Mouse (Mus musculus) liver, embryonic 11.5 days (tissue): ENCODE measurements at regions not wholly inside any gene's neighbourhood (a gene's known extent, or its start where the extent isn't known, plus 50 kb on each side); places are given as distances from the start of the nearest gene placed in this dataset.

Experiments
- ATAC-seq: fragments of 200-750 bp; cut with Nextera tagmentation; replicated peaks from 2 replicates; pipeline ENCODE4 v1.8.0; 2017; ENCODE audit warnings: moderate number of reproducible peaks, mild to moderate bottlenecking, moderate TSS enrichment, moderate library complexity; ENCODE audit not compliant: low FRiP score
- DNase-seq: peaks from one replicate; pipeline ENCODE4 v3.0.0-alpha.2; 2017; ENCODE audit warnings: low spot score
- H3K27ac ChIP-seq: fragments of 300-500 bp; sonication (generic); 2 replicates; pipeline ENCODE4 v1.5.1; 2014; ENCODE audit warnings: mild to moderate bottlenecking, low read depth, low read length, control low read depth
- H3K27me3 ChIP-seq: fragments of 300-500 bp; sonication (generic); replicated peaks from 2 replicates; pipeline ENCODE4 v1.6.1; 2014; ENCODE audit warnings: low read length, mixed read lengths; ENCODE audit not compliant: control insufficient read depth, insufficient read depth
- H3K36me3 ChIP-seq: fragments of 300-500 bp; sonication (generic); 2 replicates; pipeline ENCODE4 v1.6.1; 2014; ENCODE audit warnings: mild to moderate bottlenecking, low read length, moderate library complexity, mixed read lengths; ENCODE audit not compliant: control insufficient read depth, insufficient read depth
- H3K4me1 ChIP-seq: fragments of 300-500 bp; sonication (generic); replicated peaks from 2 replicates; pipeline ENCODE4 v1.6.1; 2014; ENCODE audit warnings: low read length, mixed read lengths; ENCODE audit not compliant: control insufficient read depth, insufficient read depth
- H3K4me2 ChIP-seq: fragments of 300-500 bp; sonication (generic); 2 replicates; pipeline ENCODE4 v1.6.1; 2014; ENCODE audit warnings: mild to moderate bottlenecking, control low read depth, moderate library complexity
- H3K4me3 ChIP-seq: fragments of 300-500 bp; sonication (generic); 2 replicates; pipeline ENCODE4 v1.5.1; 2014; ENCODE audit warnings: low read depth, low read length, control low read depth
- H3K9ac ChIP-seq: fragments of 300-500 bp; sonication (generic); 2 replicates; pipeline ENCODE4 v1.6.1; 2014; ENCODE audit warnings: low read depth, low read length, control low read depth
- H3K9me3 ChIP-seq: fragments of 300-500 bp; sonication (generic); 2 replicates; pipeline ENCODE4 v1.6.1; 2016; ENCODE audit warnings: low read length, inconsistent platforms, mixed read lengths; ENCODE audit not compliant: control insufficient read depth
- WGBS: fragments of 180-500 bp; shearing (Covaris S2); extraction: QIAGEN DNeasy Blood & Tissue Kit; methylation state at CpG from one replicate; pipeline ENCODE4 v1.1.7; 2014; 5-methylcytosine and 5-hydroxymethylcytosine counted together

DNA sequence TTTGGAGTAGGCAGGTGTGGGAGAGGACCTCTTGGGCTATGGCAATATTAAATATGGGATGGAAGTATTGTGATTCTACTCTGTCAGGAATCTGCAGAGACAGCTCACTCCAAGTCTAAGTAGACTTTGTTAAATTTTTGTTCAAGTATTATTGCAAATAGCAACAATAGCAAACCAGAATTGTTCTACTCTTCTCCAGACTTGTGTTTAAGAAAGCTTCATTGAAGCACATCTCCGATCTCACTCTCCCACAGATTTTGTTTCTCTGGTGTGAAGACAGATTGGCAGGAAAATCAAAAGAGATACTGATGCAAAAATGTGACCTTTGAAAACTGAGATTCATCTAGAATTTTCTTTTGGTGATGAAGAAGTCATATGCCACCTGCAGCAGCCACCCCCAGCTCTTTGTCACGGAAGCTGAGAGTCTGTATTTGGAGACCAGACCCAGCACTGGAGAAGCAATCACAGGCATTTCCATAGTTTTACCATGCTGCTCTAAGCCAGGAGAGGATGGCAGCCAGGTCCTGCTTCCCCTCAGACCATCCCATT lies 70.2 kb upstream of the Zfp280d start:
- H3K27me3 ChIP-seq: no peaks in the 10 kb centered on the region
- DNase-seq (no peak), ATAC-seq (no peak)
- no peak overlapping the region for H3K27ac ChIP-seq
- no peak overlapping the region for H3K4me3 ChIP-seq
- no peaks in the 10 kb centered on the region for H3K36me3 ChIP-seq
- no peaks in the 10 kb centered on the region for H3K9me3 ChIP-seq
- H3K4me2 ChIP-seq: no peak overlapping the region
- no peaks in the 10 kb centered on the region for H3K4me1 ChIP-seq
- WGBS: 89% methylated on average over 2 of the region's 2 CpGs
- no peak overlapping the region for H3K9ac ChIP-seq

DNA sequence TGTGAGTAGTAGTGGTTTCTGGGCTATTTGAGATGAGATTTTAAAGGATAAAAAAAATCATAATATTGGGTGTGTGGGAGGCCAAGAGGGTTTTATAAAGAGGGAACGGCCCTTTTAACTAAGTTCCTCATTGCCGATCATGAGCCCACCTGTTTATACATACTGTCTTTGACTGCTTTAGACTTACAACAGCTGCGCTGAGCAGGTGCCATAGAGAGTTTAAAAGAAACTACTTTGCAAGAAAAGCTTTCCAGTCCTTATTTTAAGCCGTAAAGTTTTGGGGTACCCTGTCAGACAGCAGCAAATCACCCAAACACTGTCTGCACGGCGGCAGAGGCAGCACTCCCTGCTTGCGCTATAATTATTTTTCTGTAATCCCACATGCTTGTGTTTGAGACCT lies 68.8 kb upstream of the Zfp280d start:
- Histone ChIP-seq H3K4me1 (no peaks in the 10 kb centered on the region), H3K36me3 (no peaks in the 10 kb centered on the region), H3K27me3 (no peaks in the 10 kb centered on the region), H3K4me3 (no peak overlapping the region), H3K9me3 (no peaks in the 10 kb centered on the region), H3K9ac (no peak overlapping the region), H3K4me2 (no peak overlapping the region), H3K27ac (no peak overlapping the region)
- no peak for DNase-seq
- ATAC-seq: no peak
- WGBS: 87% methylated on average over 7 of the region's 7 CpGs

DNA sequence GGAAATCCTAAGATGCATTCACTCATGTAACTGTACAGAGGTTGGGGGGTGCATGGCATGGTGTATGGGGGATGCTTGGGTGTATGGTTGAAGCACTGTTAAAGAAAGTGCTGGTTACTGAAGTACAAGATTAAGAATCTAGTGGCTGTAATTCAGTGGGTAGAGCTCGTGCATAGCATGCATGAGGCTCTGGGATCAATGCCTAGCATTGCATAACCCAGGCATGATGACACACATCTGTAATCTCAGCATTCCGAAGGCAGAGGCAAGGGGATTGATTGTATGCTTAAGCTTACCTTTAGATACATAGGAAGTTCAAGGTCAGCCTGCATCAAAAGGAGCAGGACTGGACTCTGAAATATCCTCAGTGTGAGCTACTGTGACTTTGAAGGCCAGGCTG lies 67.7 kb upstream of the Zfp280d start:
- ATAC-seq: no peak
- H3K9ac ChIP-seq: no peak overlapping the region
- H3K4me2 ChIP-seq: no peak overlapping the region
- no peak overlapping the region for H3K27ac ChIP-seq
- no peaks in the 10 kb centered on the region for H3K9me3 ChIP-seq
- H3K4me1 ChIP-seq: no peaks in the 10 kb centered on the region
- no peak overlapping the region for H3K4me3 ChIP-seq
- no peaks in the 10 kb centered on the region for H3K27me3 ChIP-seq
- 61% methylated on average over 2 of the region's 2 CpGs for WGBS
- DNase-seq: no peak
- no peaks in the 10 kb centered on the region for H3K36me3 ChIP-seq

DNA sequence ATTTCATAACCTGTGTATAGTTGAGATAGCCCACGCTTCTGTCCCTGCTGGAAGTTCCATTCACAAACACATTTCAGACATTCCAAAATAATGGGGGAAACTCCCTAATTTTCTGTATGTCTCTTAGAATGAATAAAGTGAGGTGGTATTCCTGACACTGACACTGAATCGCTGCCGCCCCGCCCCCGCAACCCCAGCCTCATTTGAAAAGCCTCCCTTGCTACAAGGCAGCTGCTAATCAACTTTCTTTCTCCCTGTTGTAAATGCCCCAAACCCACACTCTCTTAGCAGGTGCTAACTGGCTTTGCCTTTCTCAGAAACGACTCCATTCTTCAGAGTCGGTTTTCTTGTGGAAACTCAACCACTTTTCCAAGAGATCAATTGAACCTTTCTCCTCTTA lies 66.4 kb upstream of the Zfp280d start:
- 52% methylated on average over 7 of the region's 7 CpGs for WGBS
- no peak overlapping the region for H3K4me3 ChIP-seq
- no peak overlapping the region for H3K9ac ChIP-seq
- no peak overlapping the region for H3K4me2 ChIP-seq
- H3K4me1 ChIP-seq: no peaks in the 10 kb centered on the region
- ATAC-seq: no peak
- H3K36me3 ChIP-seq: no peaks in the 10 kb centered on the region
- DNase-seq: no peak
- no peak overlapping the region for H3K27ac ChIP-seq
- H3K27me3 ChIP-seq: no peaks in the 10 kb centered on the region
- H3K9me3 ChIP-seq: no peaks in the 10 kb centered on the region

DNA sequence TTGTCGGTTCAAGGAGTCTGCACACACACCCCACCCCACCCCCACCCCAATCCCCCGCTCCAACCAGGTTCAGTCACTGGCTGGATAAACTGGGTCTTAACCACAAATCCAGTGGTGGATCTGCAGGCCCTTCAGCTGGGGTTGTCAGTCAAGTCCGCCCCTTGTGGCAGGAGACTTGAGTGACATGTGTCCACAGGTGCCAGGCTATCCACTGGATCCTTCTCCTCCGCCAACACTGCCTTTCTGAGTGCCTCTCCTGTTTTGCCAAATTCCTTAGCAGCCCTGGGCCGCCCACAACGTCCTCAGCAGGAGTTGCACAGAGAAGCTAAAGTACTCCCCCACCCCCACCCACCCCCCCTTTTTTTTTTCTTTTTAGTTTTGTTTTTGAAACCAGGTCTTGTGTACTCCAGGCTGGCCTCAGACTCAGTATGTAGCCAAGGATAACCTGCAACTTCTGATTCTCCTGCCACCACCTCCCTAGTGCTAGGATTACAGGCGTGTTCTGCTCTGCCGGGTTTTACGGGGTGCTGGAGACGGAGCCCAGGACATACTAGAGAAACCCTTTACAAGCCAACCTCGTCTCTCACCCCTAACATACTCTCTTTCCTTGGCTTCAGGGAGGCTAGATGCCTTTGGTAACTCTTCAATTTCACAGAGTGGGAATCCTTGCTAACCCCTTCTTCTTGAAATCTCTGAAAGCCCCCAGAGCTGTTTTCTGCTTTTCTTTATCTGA lies 57.2 kb upstream of the Zfp280d start:
- H3K27ac ChIP-seq: no peak overlapping the region
- no peaks in the 10 kb centered on the region for H3K36me3 ChIP-seq
- 61% methylated on average over 11 of the region's 11 CpGs for WGBS
- no peaks in the 10 kb centered on the region for H3K4me1 ChIP-seq
- no peaks in the 10 kb centered on the region for H3K27me3 ChIP-seq
- no peak overlapping the region for H3K9ac ChIP-seq
- H3K4me3 ChIP-seq: no peak overlapping the region
- ATAC-seq: no peak
- no peaks in the 10 kb centered on the region for H3K9me3 ChIP-seq
- DNase-seq: no peak
- H3K4me2 ChIP-seq: no peak overlapping the region

DNA sequence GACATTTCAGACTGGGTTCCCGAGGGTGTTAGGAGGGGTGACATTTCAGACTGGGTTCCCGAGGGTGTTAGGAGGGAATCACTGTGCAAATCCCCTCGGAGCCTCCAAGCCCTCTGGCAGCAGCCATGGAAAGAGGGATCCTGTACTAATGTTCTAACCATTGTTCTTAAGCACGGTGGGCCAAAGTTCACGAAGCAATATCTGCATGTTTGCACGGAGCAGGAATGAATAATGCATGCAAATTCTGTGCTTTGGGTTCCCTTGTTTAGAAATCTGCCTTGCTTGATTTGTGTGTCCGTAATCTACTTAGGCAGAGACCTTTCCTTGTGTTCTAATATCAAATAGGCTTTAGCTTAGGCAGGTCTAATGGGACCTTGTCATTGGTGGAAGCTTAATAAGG lies 55.9 kb upstream of the Zfp280d start:
- H3K9me3 ChIP-seq: no peaks in the 10 kb centered on the region
- no peaks in the 10 kb centered on the region for H3K27me3 ChIP-seq
- H3K36me3 ChIP-seq: no peaks in the 10 kb centered on the region
- WGBS: 78% methylated on average over 7 of the region's 7 CpGs
- no peak for DNase-seq
- H3K4me1 ChIP-seq: no peaks in the 10 kb centered on the region
- H3K4me3 ChIP-seq: no peak overlapping the region
- no peak for ATAC-seq
- no peak overlapping the region for H3K9ac ChIP-seq
- no peak overlapping the region for H3K27ac ChIP-seq
- H3K4me2 ChIP-seq: no peak overlapping the region

DNA sequence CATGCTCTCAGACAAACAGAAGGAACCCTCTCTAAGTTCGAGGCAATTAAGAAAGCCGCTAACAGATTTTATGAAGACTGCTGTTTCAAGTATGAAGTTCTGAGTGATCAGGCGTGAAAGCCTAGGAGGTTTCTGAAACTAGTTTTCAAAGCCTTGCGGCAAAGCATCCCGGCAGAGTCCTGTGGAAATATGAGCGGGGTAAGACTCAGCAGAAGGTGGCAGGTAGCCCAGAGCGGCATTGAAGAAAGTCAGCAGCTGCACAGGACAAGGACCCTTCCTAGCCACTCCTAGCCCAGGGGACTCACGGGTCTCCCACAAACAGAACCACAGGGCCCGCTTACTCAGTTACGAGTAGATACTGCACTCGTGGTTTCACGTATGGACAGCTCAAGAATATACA lies 54.8 kb upstream of the Zfp280d start:
- Histone ChIP-seq H3K9me3 (no peaks in the 10 kb centered on the region), H3K27me3 (no peaks in the 10 kb centered on the region), H3K27ac (no peak overlapping the region), H3K4me1 (no peaks in the 10 kb centered on the region), H3K4me2 (no peak overlapping the region), H3K36me3 (no peaks in the 10 kb centered on the region), H3K9ac (no peak overlapping the region), H3K4me3 (no peak overlapping the region)
- WGBS: 90% methylated on average over 12 of the region's 12 CpGs
- no peak for ATAC-seq
- DNase-seq: no peak

DNA sequence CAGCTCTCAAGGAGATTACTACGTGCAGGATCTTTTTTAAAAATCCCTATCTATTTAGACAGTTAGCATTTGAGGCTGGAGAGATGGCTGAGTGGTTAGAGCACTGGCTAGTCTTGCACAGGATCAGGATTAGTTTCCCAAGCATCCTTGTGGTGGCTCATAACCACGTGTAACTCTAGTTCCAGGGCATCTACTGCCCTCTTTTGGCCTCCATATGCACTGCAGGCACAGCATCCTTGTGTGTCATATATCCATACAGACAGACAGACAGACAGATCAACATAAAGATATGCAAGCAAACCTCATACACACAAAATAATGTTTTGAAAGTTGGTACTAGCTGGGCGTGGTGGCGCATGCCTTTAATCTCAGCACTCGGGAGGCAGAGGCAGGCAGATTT lies 53.3 kb upstream of the Zfp280d start:
- Histone ChIP-seq H3K9ac (no peak overlapping the region), H3K36me3 (no peaks in the 10 kb centered on the region), H3K4me2 (no peak overlapping the region), H3K27me3 (no peaks in the 10 kb centered on the region), H3K9me3 (no peaks in the 10 kb centered on the region), H3K4me3 (no peak overlapping the region), H3K4me1 (no peaks in the 10 kb centered on the region), H3K27ac (no peak overlapping the region)
- 81% methylated on average over 5 of the region's 5 CpGs for WGBS
- DNase-seq: no peak
- ATAC-seq: no peak
